Mouse (Mus musculus) fat pad, adult 2 months (tissue): ENCODE measurements around the gene Tctex1d1.

Source experiments
- DNase-seq: peaks from one replicate; pipeline ENCODE4 v3.0.0-alpha.2; 2011; ENCODE audit warnings: low read depth, low spot score; ENCODE audit errors: extremely low read depth

The Tctex1d1 gene

DNA sequence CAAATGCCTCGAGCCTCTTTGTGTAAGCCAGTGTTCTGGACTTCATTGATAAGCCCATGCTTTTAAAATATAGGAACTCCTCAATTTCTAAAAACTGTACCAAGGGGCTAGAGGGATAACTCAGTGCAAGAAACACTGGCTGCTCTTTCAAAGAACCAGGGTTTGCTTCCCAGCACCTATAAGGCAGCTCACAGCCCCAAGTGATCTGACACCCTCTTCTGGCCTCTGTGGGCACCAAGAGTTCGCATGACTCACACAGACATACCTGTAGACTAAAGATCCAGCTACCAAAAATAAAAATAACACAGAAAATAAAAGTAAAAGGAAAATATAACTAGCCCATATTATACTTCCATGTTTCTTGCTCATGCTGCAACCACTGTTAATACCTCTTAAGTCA lies 9.3 kb downstream of the Tctex1d1 start:
- DNase-seq: no peak

DNA sequence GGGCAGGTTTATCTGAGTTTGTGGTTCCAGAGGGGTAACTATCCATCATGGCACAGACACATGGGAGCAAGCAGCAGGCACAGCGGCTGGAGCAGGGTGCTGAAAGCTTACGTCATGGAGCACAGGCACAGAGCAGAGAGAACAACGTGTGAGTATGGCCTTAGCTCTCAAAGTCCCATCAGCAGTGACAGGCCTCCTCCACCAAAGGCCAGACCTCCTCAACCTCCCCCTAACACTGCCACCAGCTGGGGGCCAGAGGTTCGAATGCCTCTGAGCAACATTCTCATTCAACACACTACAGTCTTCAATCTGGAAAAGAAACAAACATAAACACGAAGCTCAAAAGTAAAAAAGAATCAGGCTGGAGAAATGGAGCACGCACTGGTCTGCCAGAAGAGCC lies 10.1 kb downstream of the Tctex1d1 start:
- no peak for DNase-seq

DNA sequence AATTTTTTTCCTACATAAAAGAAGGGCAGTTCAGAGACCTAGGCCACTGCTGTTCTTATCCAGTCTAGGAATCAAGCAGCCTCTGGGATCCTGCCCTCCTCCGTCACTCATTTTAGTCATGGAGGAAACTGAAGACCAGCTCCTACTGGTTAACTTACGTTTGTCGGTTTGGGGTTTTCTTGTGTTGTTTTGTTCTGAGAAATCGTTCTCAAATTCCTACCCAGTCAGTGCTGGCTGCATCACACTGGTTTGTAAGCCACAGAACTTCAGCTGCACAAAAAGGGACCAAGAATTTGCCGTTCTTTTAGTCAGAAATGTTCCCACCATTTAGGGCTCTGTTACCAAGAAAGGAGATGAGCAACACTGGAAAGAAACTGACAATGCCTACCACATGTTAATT lies 11.0 kb downstream of the Tctex1d1 start:
- DNase-seq: no peak

DNA sequence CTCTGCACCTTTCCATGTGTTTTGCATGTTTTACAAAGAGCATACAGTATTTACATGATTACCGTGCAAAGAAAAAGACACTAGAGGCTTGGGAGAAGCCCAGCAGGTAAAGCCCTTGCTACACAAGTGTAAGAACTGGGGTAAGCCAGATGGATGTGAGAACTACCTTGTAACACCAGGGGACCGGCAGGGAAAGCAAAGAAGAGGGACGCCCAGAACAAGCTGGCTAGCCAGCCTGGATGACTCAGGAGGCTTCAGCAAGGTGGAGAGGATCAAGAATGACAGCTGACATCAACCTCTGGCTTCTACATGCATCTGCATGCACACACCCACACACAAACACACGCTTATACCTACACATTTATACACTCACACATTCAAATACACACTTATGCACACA lies 11.6 kb downstream of the Tctex1d1 start:
- no peak for DNase-seq

DNA sequence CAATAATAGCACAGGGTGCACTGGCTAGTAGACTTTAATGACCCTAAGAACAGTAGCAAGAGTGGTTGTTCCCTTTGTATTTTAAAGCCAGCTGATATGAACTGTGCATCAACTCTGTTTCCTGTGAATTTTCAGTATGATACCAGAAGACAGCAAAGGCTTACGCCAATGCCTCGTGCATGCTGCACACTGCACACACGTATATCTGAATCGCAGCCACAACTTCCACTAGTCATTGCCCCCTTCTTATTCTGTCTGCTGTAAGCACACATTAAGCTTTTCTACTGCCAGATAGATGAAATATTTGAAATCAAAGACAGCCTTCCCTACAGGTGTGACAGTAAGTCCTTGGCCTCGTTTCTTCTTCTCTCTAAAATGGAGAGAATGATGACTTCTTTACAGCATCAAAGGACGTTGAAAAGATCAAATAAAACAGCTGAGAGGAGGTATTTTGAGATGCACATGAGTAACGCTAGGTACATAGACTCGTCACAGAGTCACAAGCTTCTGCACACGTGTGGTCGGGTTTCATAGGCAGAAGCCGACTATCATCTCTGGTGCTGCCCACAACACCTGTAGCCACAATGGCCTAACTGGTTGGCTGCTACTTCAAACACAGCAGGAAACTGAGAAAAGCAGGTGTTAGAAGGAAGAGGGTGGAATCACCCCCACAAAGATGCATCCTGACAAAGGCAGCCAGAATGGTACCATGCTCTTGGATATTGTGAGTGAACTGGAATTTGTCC lies 12.4 kb downstream of the Tctex1d1 start:
- DNase-seq: no peak

DNA sequence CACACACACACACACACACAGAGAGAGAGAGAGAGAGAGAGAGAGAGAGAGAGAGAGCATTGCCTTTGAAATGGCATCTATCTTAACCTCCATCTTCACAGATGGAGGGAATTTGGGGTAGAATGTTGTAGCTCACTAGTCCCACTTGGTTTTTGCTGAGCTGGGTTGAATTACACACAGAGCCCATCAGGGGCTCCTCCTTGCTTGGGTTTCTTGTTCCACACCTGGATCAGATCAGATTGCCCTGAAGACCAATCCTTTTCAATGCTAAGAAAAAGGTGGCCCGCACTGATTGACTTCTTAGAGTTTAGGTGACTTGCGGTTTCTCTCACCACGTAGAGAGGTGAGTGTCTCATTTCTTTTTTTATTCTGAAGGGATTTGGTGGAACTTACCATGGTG lies 13.3 kb downstream of the Tctex1d1 start:
- no peak for DNase-seq

DNA sequence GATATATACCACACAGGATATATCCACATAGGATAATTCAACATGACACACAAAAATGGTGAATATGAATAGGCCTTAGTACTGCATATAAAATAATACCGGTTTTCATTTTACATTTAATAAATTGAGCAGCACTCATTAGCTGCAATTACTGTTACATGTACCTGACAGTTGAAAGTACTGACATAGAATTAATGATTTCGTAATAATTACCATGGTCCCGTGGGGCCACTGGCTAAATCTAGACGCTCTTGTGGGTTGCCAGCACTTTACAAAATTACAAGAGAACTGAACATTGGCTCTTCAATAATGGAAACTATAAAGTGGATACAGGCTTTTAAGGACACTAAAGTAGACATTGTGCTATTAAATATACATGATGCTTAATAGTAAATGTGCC lies 26.3 kb downstream of the Tctex1d1 start:
- DNase-seq: no peak

DNA sequence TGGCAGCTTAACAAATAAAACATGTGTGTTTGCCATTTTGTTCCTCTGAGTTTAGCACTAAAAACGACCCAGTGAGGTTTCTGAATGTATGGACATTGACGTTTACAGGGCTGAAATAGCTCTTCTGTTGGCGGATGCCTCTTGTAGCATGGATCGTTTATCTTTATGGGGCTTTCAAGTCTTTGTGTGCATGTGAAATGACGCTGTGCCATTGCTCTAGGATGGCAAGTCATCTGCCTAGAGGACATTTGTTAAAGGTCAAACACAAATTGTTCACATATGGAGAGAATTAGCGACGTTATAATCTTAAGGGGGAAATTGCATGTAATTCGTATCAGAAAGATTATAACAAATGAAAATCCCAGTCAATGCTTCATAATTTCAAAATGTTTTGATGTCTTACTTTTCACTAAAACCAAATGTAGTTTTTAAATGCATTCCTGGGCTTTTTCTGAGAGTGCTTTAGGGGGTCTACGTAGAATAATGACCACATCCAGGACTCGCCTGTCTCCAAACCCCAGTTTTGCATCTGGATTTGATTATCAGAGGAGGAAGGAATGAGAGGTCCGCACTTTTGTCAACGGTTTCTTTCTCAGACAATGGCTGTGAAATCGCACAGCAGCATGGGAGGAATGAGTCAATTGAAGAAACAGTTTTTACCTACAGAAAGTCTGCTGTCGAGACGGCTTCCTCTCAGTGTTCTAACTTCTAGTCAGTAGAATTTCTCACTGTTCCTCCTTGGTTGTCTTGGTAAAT lies 27.0 kb downstream of the Tctex1d1 start:
- DNase-seq: no peak

DNA sequence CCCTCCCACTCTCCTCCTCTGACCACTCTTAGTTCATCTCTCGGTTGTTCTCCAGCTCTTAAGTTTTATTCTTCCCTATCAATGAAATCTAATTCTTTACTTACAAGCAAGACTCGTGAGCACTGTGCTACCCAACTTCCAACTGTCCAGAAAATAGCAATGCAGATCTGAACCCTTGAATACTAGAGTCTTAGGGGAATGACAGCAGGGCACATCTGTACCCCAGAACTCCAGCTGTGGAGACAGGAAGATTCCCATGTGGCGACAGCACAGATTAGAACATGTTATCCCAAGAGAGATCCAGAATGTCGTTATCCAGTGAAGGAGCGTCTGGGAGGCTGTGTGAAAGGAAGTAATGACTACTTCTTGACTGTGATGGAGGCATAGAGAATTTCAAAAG lies 27.9 kb downstream of the Tctex1d1 start:
- DNase-seq: no peak

DNA sequence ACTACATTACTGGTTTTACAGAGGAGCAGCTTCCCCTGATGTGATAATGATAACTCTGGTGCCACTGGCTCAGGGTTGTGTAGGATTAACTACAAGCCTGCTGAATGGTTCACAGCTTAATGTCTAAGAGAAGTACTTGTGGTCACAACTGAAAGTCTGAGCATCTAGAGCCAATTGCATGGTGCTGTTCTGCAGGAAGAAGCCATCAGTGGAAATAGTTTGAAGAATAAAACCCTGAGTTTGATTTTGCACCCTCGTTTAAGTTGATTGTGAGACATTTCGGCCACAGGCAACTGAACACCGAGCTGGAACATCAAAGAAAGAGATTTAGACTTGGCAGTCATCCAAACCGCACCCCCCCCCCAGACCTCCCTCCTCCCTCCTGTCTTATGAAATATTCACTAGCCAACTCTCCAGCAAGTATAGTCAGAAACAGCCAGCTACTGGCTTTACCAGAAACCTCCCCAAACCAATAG lies 28.6 kb downstream of the Tctex1d1 start:
- DNase-seq: no peak

DNA sequence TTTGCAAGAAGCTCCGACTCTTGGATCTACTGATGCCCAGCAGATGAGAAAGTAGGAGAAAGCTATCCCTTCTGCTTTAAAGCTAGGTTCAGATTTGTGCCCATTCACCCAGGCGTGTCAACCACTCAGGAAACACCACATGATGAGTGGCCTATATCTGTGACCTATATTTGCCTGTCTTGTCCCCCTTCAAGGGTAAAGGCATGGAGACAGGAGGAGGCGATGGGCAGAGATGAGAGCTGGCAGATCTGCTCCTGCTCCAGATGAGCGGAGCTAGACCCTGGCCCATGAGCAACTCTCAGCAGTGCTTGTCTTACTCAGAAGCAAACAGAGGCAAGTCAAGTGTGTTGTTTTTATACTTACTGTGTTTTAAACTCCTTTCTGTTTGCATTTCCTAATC lies 32.3 kb downstream of the Tctex1d1 start:
- DNase-seq: no peak

DNA sequence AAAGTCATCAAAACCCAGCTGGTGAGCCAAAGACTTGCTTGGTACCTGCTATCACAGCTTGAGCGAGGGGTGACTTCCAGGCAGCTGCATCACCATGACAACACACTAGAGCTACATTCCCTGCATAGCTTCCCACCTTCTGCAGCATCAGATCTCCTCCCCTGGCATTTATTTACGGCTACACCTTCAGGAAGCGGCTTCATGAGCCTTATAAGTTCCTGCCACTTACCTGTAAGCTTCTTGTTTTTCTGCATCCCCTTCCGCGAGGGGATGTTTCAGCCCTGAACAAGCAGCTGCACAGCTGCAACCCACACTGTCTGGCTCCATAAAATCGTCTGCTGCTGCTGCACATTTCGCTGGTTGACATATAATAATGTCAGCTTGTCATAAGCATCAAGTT lies 33.4 kb downstream of the Tctex1d1 start:
- no peak for DNase-seq

DNA sequence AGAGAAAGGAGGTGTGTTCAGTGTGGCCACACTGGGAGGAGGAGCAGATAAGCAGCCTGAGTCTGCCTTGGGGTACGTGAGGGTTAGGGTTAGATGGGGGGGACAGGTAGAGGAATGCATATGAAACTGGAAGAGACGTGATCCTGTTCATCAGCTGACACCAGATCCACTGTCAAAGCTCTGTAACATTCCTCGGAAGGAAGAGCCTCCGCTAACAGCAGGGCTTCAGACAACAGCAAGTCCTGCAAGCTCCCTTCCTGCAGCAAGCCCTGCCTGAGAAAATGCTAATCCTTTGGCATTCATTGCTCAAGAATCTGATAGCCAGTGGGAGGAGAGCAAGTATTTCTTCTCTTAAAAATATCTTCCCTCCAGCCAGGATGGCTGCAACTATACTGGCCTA lies 35.1 kb downstream of the Tctex1d1 start:
- DNase-seq: no peak

DNA sequence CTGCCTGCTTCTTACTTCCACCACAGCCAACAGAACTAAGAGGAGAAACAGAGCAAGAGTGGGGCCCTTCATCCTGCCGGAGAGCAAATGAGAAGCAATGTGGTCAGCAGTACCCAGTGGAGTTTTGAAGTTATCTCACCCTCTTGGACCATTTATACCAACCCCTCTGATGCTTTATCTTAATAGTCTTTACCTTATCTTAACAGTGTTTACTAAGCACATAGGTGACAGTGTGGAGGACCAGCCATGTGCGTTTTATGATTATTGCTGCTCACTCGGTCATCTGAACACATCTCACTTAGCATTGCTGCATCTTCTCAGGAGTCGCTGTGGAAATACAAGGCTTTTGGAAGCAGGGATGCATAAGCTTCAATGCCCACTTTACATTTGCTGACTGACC lies 48.2 kb downstream of the Tctex1d1 start, which contains the start of gene Insl5:
Gene Insl5, minus strand, starts transcription at position 222 of the 400 bp plus-strand sequence.
- DNase-seq: no peak

DNA sequence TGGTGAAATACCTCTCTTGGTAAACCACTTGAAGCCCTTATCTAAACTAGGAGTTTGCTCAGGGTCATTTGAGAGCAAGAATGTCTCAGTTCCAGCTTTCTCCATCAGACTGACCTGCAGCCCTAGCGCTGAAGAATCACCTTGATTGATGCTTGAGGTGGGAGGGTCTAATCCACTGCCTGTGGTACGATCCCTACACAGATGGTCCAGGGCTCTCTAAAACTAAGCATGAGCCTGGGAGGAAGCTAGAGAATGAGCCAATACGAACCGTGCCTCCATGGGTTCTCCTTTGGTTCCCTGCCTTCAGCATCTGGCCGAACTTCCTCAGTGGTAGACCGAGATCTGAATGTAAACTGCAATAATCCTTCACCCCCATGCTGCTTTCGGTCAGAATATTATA lies 49.3 kb downstream of the Tctex1d1 start:
- DNase-seq: no peak

DNA sequence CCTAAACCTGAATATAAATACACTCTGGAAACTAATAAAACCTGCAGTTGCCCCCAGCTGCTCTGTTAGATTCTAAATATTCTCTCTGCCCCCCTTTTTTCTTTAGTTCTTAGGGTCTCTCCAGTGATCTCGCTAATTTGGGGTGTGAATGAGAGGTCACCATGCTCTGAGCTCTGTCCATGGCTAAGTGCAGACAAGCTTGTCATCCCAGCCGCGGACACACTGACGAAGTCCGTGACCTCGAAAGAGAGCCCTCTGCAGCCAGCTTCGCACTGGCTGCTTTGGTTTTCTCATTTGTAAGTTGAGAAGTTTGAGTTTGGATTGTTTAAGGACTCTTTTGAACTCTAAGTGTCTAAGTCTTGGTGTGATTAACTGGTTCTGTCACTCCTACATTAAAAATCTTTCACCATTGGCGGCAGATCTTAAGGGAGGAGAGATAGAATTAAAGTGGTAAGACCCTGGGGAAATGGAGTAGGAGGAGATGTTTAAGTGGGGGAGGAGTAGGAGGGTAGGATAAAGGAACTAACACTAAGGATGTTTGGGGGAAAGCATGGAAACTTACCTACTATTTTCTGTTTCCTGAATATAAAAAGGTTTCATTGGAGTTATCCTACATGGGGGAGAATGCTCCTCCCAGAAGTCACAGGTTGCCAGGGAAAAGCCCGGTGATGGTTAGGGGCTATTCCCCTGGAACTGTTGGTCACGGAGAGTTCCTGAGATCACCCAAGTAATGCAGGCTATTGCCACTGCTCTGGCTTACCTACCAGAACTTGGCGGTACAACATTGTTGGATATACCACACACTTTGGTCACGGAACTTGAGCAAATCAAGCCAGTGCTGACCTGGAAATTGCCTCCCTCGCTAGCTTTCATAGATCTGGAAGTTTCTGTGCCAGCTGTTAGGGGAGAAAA lies 50.0 kb downstream of the Tctex1d1 start:
- DNase-seq: no peak

DNA sequence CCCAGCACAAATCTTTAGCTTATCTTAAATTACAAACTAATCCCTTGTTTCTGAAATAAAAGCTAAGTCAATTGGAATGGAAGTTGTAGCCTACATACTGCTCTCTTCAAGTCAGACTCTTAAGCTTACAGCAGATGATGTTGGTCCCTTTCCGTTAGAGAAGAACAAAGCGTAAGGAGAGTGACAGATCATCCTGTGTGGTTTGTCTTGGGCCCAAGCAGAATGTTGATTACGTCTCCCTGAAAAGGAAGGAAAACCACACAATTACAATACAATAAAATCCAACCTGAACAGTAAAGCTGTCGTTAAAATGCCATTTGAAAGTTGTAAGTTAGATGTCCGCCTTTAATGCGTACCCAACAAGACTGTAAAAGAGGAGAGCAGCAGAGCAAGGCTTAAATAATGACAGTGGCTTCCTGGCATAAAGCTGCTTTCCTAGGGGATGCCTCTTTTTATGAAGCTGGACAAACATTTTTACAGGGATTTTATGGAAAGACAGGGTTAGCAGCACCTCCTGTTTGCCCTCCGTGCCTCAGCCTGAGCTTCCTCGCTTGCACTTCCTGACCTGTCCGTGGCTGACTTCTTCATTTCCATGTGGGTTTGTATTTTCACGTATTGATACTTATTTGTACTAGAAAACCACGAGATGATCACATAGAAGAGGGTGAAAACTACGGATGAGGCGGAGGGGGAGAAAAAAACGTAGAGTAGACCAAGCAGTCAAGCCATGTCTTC lies 60.9 kb downstream of the Tctex1d1 start:
- DNase-seq: no peak

DNA sequence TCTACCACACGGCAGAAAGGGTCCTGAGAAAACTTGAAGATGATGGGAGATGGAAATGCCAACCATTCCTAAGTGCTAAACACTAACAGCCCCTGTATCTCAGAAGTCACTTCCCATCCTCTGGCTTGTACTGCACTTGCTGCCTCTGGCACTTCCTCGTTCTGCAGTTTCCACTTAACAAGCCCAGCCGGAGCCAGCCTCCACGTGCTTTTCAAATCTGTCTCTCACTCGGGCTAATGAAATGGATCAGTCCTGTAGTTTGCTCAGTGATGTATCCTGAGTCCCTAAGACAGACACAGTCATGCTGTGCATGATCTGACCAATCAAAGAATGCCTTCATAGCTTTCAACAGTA lies 61.4 kb downstream of the Tctex1d1 start:
- DNase-seq: no peak

DNA sequence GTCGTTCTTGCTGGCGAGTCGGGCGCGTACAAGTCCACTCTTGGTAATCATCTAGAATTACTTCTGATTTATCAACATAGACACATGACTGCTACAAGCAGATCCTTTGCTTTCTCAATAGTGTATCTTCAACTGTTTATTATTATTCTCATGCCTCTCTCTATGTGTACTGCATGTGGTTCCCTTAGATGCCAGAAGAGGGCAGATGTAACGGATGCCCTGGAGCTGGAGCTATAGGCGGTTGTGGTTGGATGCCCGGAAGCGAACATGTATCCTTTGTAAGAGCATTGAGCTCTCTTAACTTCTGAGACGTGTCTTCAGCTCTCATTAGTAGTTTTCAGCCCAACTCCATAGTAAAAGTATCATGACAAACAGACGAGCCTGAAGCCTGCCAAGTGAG lies 64.6 kb downstream of the Tctex1d1 start:
- no peak for DNase-seq

DNA sequence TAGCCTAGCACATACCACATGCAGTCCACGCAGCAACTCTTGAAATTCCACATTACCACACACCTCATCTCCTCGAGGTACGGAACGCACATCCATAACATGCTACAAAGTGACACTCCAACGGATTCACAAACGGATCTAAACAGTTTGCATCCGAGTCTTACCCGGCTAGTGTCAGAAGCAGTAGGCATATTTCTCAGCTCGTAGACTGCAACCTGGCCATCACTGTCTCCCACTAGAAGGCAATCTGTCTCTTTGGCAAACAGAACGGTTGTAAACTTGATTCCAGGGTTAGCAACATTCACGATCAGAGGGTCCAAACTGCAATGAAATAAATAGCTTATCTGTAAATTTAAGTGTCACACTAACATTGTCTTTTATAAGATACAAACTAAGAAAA lies 69.6 kb downstream of the Tctex1d1 start:
- DNase-seq: no peak
